Mouse (Mus musculus) heart, adult 2 months (tissue): ENCODE measurements around the gene Dcaf17. TPM values are rescaled to one million over a fixed set of nuclear protein-coding genes. Genes with fewer than 3 reads are reported as not detected.

Source experiments
- DNase-seq, 2 experiments: peaks; one replicate each; pipeline ENCODE4 v3.0.0; 2021
- H3K27ac ChIP-seq: fragments of 200-600 bp; 2 replicates; pipeline ENCODE4 v1.8.1; 2022
- H3K27me3 ChIP-seq: fragments of 200-500 bp; 2 replicates; pipeline ENCODE4 v1.6.1; 2012; ENCODE audit warnings: mild to moderate bottlenecking, low read length, inconsistent platforms, mixed read lengths; ENCODE audit not compliant: control insufficient read depth, insufficient read depth
- H3K36me3 ChIP-seq: fragments of 200-500 bp; 2 replicates; pipeline ENCODE4 v1.6.1; 2012; ENCODE audit warnings: low read length, inconsistent platforms; ENCODE audit not compliant: control insufficient read depth, insufficient read depth
- H3K4me1 ChIP-seq: fragments of 200-500 bp; 2 replicates; pipeline ENCODE4 v1.6.1; 2011; ENCODE audit warnings: low read length; ENCODE audit not compliant: control insufficient read depth, insufficient read depth
- H3K4me3 ChIP-seq: fragments of 200-600 bp; 2 replicates; pipeline ENCODE4 v1.8.1; 2022
- H3K79me2 ChIP-seq: fragments of 200-500 bp; replicated peaks from 2 replicates; pipeline ENCODE4 v1.6.1; 2012; ENCODE audit warnings: mild to moderate bottlenecking, inconsistent platforms, low read length, moderate library complexity, mixed read lengths; ENCODE audit not compliant: control insufficient read depth, insufficient read depth
- H3K9ac ChIP-seq: fragments of 200-500 bp; 2 replicates; pipeline ENCODE4 v1.6.1; 2012; ENCODE audit warnings: low read depth, mild to moderate bottlenecking, control low read depth, inconsistent platforms, low read length, mixed read lengths
- CTCF ChIP-seq: fragments of 200-600 bp; IDR thresholded peaks from 2 replicates; pipeline ENCODE4 v1.8.1; 2022; ENCODE audit warnings: antibody characterized with exemption, mild to moderate bottlenecking, moderate library complexity
- EP300 ChIP-seq: fragments of 200-500 bp; IDR thresholded peaks from 2 replicates; pipeline ENCODE4 v1.6.1; 2011; ENCODE audit warnings: low read depth, low read length, control low read depth; ENCODE audit not compliant: insufficient read depth
- POLR2A ChIP-seq: fragments of 200-500 bp; IDR thresholded peaks from 2 replicates; pipeline ENCODE4 v1.6.1; 2011; ENCODE audit warnings: mild to moderate bottlenecking, low read depth, low read length, control low read depth; ENCODE audit not compliant: insufficient read depth
- WGBS: fragments of 180-500 bp; shearing (Covaris S2); methylation state at CpG from one replicate; pipeline ENCODE4 v1.1.7; 2018; 5-methylcytosine and 5-hydroxymethylcytosine counted together
- intact Hi-C: fragments of 180-260 bp; cut with DNase I; formaldehyde crosslinking; loops from one replicate; pipeline ENCODE4 v1.15.1; 2025
- polyA plus RNA-seq: library from polyadenylated mRNA; depleted of rRNA; stranded (reverse); fragments of >200 nt; gene quantifications from 2 replicates; pipeline ENCODE4 v1.2.3, GENCODE M21; 2012
- total RNA-seq, 2 experiments: library from RNA; stranded (reverse); gene quantifications; 2 replicates each; pipeline ENCODE4 v1.2.3; 2021

Dcaf17 gene
- total and polyA plus RNA-seq, 3 experiments: 3.3 to 5.5 (median 4.8) TPM

GRCm38 (mm10) chr2:71071601-71072000, 16.5 kb downstream of the Dcaf17 start:
- Histone ChIP-seq H3K27ac (no peak overlapping the region), H3K4me3 (no peak overlapping the region), H3K4me1 (no peaks in the 10 kb centered on the region), H3K36me3 (peaks cover 3% of the 10 kb centered on the region), H3K79me2 (no peaks in the 10 kb centered on the region), H3K9ac (no peak overlapping the region), H3K27me3 (no peaks in the 10 kb centered on the region)
- WGBS: 99% methylated on average over 4 of the region's 4 CpGs
- intact Hi-C loops: no loop called here
- TF ChIP-seq POLR2A (no peak), CTCF (no peak)
- DNase-seq: no peak

DNA sequence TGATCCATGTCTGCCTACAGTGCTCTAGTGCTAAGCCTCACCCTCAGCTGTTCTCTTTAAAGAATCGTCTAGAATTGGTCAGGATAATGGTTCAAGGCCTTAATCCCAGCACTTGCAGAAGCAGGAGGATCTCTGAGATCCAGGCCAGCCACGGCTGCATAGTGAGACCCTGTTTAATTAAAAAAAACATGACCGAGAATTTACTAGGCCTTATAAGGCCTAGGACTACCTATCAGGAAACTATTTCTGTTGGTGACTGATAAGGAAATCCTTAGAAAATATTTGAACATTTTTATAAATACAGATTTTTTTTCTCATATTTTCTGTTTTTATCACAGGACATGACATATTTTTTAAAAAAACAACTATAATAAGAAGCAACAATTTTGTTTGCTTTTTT, 18.2 kb downstream of the Dcaf17 start:
- H3K79me2 ChIP-seq: no peaks in the 10 kb centered on the region
- WGBS: 80% methylated on average over 3 of the region's 3 CpGs
- no peak overlapping the region for H3K27ac ChIP-seq
- intact Hi-C loops: no loop called here
- TF ChIP-seq CTCF: no peak
- no peak for TF ChIP-seq POLR2A
- no peak for TF ChIP-seq EP300
- peaks cover 3% of the 10 kb centered on the region for H3K36me3 ChIP-seq
- H3K4me3 ChIP-seq: no peak overlapping the region
- H3K27me3 ChIP-seq: no peaks in the 10 kb centered on the region
- DNase-seq: no peak
- no peak overlapping the region for H3K9ac ChIP-seq
- H3K4me1 ChIP-seq: no peaks in the 10 kb centered on the region

DNA sequence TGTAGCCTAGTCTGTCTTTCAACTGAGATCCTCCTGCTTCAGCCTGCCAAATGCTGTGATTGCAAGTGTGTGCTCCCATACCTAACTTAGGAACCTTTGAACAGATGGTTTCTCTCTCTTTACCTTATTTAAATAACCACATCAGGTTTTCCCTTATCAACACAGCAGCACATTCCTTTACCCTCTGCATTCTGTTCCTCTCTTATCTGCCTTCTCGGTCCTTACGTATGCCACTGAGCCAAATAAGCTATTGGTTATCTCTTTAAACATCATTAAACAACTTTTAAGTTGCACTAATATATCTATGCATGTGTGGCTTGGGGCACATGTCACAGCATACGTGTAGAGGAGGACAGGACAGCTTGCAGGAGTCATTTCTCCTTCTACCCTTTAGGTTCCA, 18.7 kb downstream of the Dcaf17 start:
- Histone ChIP-seq H3K79me2 (no peaks in the 10 kb centered on the region), H3K4me3 (no peak overlapping the region), H3K27ac (no peak overlapping the region), H3K27me3 (no peaks in the 10 kb centered on the region), H3K36me3 (peaks cover 3% of the 10 kb centered on the region), H3K9ac (no peak overlapping the region), H3K4me1 (no peaks in the 10 kb centered on the region)
- no peak for DNase-seq
- WGBS: 75% methylated on average over 3 of the region's 3 CpGs
- intact Hi-C loops: no loop called here
- no peak for TF ChIP-seq CTCF
- TF ChIP-seq POLR2A: no peak
- no peak for TF ChIP-seq EP300

- no peak for TF ChIP-seq EP300
- TF ChIP-seq CTCF: no peak
- no peak for TF ChIP-seq POLR2A
- Histone ChIP-seq H3K79me2 (no peaks in the 10 kb centered on the region), H3K27ac (no peak overlapping the region), H3K27me3 (no peaks in the 10 kb centered on the region), H3K36me3 (no peaks in the 10 kb centered on the region), H3K9ac (no peak overlapping the region), H3K4me1 (no peaks in the 10 kb centered on the region), H3K4me3 (no peak overlapping the region)
- 90% methylated on average over 7 of the region's 7 CpGs for WGBS
- intact Hi-C loops: no loop called here
- no peak for DNase-seq
These were observed 27.3 kb downstream of the Dcaf17 start for GRCm38 (mm10) chr2:71082416-71082815.

GRCm38 (mm10) chr2:71083454-71084193, 28.5 kb downstream of the Dcaf17 start:
- TF ChIP-seq POLR2A (no peak), CTCF (no peak), EP300 (no peak)
- H3K27me3 ChIP-seq: no peaks in the 10 kb centered on the region
- no peaks in the 10 kb centered on the region for H3K36me3 ChIP-seq
- 95% methylated on average over 6 of the region's 6 CpGs for WGBS
- H3K27ac ChIP-seq: no peak overlapping the region
- intact Hi-C loops: no loop called here
- H3K79me2 ChIP-seq: no peaks in the 10 kb centered on the region
- H3K9ac ChIP-seq: no peak overlapping the region
- H3K4me3 ChIP-seq: no peak overlapping the region
- DNase-seq: no peak
- no peaks in the 10 kb centered on the region for H3K4me1 ChIP-seq

- Histone ChIP-seq H3K9ac (no peak overlapping the region), H3K79me2 (no peaks in the 10 kb centered on the region), H3K36me3 (no peaks in the 10 kb centered on the region), H3K4me3 (no peak overlapping the region), H3K27ac (no peak overlapping the region), H3K27me3 (no peaks in the 10 kb centered on the region), H3K4me1 (no peaks in the 10 kb centered on the region)
- intact Hi-C loops: no loop called here
- DNase-seq: no peak
- WGBS: 63% methylated on average over 3 of the region's 3 CpGs
- TF ChIP-seq POLR2A (no peak), CTCF (no peak), EP300 (no peak)
These were observed 34.6 kb downstream of the Dcaf17 start for GRCm38 (mm10) chr2:71089766-71090165.
